Mouse (Mus musculus) intestine, embryonic 15.5 days (tissue): ENCODE data around the gene Ndn. TPM values are rescaled to one million over a fixed set of nuclear protein-coding genes. Genes with fewer than 3 reads are reported as not detected.

ENCODE experiments used
- ATAC-seq: fragments of 200-750 bp; cut with Nextera tagmentation; 2 replicates; pipeline ENCODE4 v1.8.0; 2017; ENCODE audit warnings: moderate TSS enrichment, moderate library complexity
- H3K27ac ChIP-seq: fragments of 300-500 bp; sonication (generic); 2 replicates; pipeline ENCODE4 v1.5.1; 2015; ENCODE audit warnings: mild to moderate bottlenecking, inconsistent platforms
- H3K27me3 ChIP-seq: fragments of 300-500 bp; sonication (generic); replicated peaks from 2 replicates; pipeline ENCODE4 v1.6.1; 2015; ENCODE audit warnings: inconsistent platforms
- H3K36me3 ChIP-seq: fragments of 300-500 bp; sonication (generic); 2 replicates; pipeline ENCODE4 v1.6.1; 2015; ENCODE audit warnings: inconsistent platforms
- H3K4me1 ChIP-seq: fragments of 300-500 bp; sonication (generic); replicated peaks from 2 replicates; pipeline ENCODE4 v1.6.1; 2015; ENCODE audit warnings: inconsistent platforms
- H3K4me2 ChIP-seq: fragments of 300-500 bp; sonication (generic); replicated peaks from 2 replicates; pipeline ENCODE4 v1.6.1; 2015; ENCODE audit warnings: mild to moderate bottlenecking, inconsistent platforms
- H3K4me3 ChIP-seq: fragments of 300-500 bp; sonication (generic); replicated peaks from 2 replicates; pipeline ENCODE4 v1.5.1; 2015; ENCODE audit warnings: inconsistent platforms
- H3K9ac ChIP-seq: fragments of 300-500 bp; sonication (generic); 2 replicates; pipeline ENCODE4 v1.6.1; 2015; ENCODE audit warnings: inconsistent platforms
- H3K9me3 ChIP-seq: fragments of 300-500 bp; sonication (generic); 2 replicates; pipeline ENCODE4 v1.6.1; 2016; ENCODE audit warnings: inconsistent platforms
- WGBS: fragments of 180-500 bp; shearing (Covaris S2); methylation state at CpG from one replicate; pipeline ENCODE4 v1.1.7; 2015; 5-methylcytosine and 5-hydroxymethylcytosine counted together
- polyA plus RNA-seq: library from polyadenylated mRNA; unstranded; fragments of >200 nt; fragmentation: Nextera tagmentation; extraction: Ambion mirVana; gene quantifications from 2 replicates; pipeline ENCODE4 v1.2.1, GENCODE M21; 2015

Gene Ndn
- polyA plus RNA-seq, result 60.7 and 63.5 TPM in 2 replicates

GRCm38 (mm10) chr7:62346269-62346668 is at the start of gene Ndn:
Gene Ndn (plus strand): TSS chr7:62346569.
- no peak for ATAC-seq

DNA sequence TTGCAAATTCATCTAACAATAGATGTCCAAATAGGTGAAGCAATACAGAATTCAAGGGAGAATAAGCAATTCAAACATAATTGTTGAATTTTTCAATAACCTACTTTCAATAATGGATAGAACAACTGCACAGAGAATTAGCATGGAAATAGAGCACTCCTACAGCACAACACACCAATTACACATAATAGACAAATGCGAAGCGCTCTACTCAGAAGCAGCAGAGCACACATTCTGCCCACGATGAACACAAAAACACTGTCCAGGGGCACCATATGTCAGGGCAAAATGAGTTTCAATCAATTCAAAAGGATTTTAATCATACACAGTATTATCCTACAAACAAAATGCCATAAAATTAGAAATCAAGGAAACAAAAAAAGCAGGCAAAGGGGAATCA is 43.9 kb upstream of the Ndn start:
- 83% methylated on average over 3 of the region's 3 CpGs for WGBS
- Histone ChIP-seq H3K9ac (no peak overlapping the region), H3K27me3 (no peaks in the 10 kb centered on the region), H3K4me3 (no peak overlapping the region), H3K4me1 (no peaks in the 10 kb centered on the region), H3K36me3 (no peaks in the 10 kb centered on the region), H3K9me3 (no peaks in the 10 kb centered on the region), H3K27ac (no peak overlapping the region), H3K4me2 (no peak overlapping the region)
- ATAC-seq, result no peak

More at GRCm38 (mm10) chr7:62346269-62346668, at the start of gene Ndn:
- H3K27me3 ChIP-seq, result no peaks in the 10 kb centered on the region
- no peak within 1 kb of the TSS for H3K27ac ChIP-seq
- H3K4me1 ChIP-seq, result no peaks in the 10 kb centered on the region
- H3K36me3 ChIP-seq, result no peaks in the 10 kb centered on the region
- no peaks in the 10 kb centered on the region for H3K9me3 ChIP-seq
- no peak within 1 kb of the TSS for H3K4me2 ChIP-seq
- H3K9ac ChIP-seq, result no peak within 1 kb of the TSS
- 53% methylated on average over 1 of the region's 1 CpGs for WGBS
- no peak within 1 kb of the TSS for H3K4me3 ChIP-seq

DNA sequence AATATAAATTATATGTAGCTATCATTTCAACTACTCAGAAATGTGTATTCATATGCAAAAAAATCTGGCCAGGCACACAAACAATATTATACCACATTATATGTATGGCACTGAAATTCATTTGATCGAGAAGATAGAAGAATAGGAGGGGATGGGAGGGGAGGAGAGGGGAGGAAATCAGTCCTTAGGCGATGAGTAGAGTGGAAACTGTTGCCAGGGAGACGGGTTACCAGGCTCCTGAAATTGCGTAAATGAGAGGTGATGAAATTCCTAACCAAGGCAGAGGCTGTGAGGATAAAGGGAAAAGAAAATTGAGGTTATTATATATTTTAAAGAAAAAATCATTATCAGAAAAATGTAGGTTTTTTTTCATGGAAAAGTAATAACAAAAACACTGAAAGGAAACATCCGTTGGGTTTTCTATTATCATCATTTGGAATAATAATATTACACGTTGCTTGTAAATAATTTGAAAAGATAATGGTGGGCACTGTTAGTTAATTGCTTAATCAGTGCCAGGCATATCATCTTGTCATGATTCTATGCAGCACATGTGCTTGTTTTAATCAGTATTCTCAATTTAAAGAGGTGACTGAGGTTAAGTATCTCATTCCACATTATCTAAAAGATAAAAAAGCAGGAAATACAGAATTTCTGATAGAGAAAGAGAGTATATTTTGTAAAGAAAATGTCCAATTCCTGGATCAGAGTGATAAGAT is 39.3 kb upstream of the Ndn start:
- no peaks in the 10 kb centered on the region for H3K36me3 ChIP-seq
- no peak overlapping the region for H3K4me2 ChIP-seq
- no peak overlapping the region for H3K27ac ChIP-seq
- no peaks in the 10 kb centered on the region for H3K27me3 ChIP-seq
- no peak overlapping the region for H3K4me3 ChIP-seq
- H3K9me3 ChIP-seq, result no peaks in the 10 kb centered on the region
- 60% methylated on average over 6 of the region's 6 CpGs for WGBS
- no peaks in the 10 kb centered on the region for H3K4me1 ChIP-seq
- H3K9ac ChIP-seq, result no peak overlapping the region
- no peak for ATAC-seq

DNA sequence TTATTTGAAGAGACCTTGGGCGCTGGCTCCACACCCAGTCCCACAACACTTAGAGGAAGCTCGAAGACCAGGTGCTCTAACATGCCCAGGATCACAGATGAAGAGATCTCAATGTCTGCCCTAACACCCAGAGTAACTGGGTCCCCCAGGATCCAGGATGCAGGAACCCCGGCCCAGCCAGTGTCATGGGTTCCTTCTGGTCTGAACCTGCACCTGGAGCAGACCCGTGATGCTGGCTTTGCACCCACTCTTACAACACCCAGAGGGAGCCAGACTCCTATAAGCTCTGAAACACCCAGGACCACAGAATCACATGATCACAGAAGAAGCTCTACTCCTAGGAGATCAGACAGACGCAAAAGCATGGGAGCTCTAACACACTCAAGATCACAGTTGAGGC is 29.6 kb upstream of the Ndn start:
- Histone ChIP-seq H3K4me3 (no peak overlapping the region), H3K4me2 (no peak overlapping the region), H3K27me3 (no peaks in the 10 kb centered on the region), H3K9me3 (no peaks in the 10 kb centered on the region), H3K27ac (no peak overlapping the region), H3K9ac (no peak overlapping the region), H3K4me1 (no peaks in the 10 kb centered on the region), H3K36me3 (no peaks in the 10 kb centered on the region)
- WGBS, result 77% methylated on average over 5 of the region's 5 CpGs
- ATAC-seq, result no peak

DNA sequence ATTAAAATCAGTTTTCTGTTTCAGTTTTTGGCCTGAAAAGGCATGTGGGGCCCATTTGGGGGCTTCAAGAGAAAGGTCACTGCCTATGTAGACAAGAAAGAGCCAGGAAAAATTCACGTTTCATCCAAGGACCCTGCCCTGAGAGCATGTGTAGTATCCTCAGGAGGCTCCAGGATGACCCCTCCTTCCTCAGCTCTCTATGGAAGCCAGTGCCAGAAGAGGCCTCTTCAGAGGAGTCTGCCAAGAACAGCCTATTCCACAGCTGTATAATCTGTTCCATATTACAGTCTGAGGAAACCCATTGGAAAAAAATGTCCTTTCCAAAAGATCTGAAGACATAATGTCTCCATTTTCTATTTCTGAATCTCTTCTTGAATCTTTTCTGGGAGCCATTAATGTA is 958 bp upstream of the Ndn start:
- H3K9me3 ChIP-seq, result no peaks in the 10 kb centered on the region
- no peaks in the 10 kb centered on the region for H3K27me3 ChIP-seq
- no peaks in the 10 kb centered on the region for H3K4me1 ChIP-seq
- H3K27ac ChIP-seq, result no peak overlapping the region
- H3K9ac ChIP-seq, result no peak overlapping the region
- H3K36me3 ChIP-seq, result no peaks in the 10 kb centered on the region
- no peak overlapping the region for H3K4me3 ChIP-seq
- ATAC-seq, result no peak
- no peak overlapping the region for H3K4me2 ChIP-seq
- WGBS, result 11% methylated on average over 1 of the region's 1 CpGs

GRCm38 (mm10) chr7:62348106-62348803 is 1.9 kb downstream of the Ndn start:
- Histone ChIP-seq H3K4me3 (peak overlapping the region; percentile 46), H3K4me1 (no peaks in the 10 kb centered on the region), H3K4me2 (peak overlapping the region; percentile 77), H3K27ac (no peak overlapping the region), H3K9me3 (no peaks in the 10 kb centered on the region), H3K27me3 (no peaks in the 10 kb centered on the region), H3K36me3 (no peaks in the 10 kb centered on the region), H3K9ac (peak overlapping the region; percentile 56)
- WGBS, result 12% methylated on average over 42 of the region's 42 CpGs
- ATAC-seq, result peak; percentile 96

GRCm38 (mm10) chr7:62348804-62349190 is 2.4 kb downstream of the Ndn start:
- H3K9ac ChIP-seq, result peak overlapping the region; percentile 56
- H3K27me3 ChIP-seq, result no peaks in the 10 kb centered on the region
- H3K9me3 ChIP-seq, result no peaks in the 10 kb centered on the region
- ATAC-seq, result no peak
- H3K36me3 ChIP-seq, result no peaks in the 10 kb centered on the region
- no peaks in the 10 kb centered on the region for H3K4me1 ChIP-seq
- WGBS, result 36% methylated on average over 17 of the region's 17 CpGs
- H3K4me2 ChIP-seq, result peak overlapping the region; percentile 77
- H3K4me3 ChIP-seq, result peak overlapping the region; percentile 46
- no peak overlapping the region for H3K27ac ChIP-seq

DNA sequence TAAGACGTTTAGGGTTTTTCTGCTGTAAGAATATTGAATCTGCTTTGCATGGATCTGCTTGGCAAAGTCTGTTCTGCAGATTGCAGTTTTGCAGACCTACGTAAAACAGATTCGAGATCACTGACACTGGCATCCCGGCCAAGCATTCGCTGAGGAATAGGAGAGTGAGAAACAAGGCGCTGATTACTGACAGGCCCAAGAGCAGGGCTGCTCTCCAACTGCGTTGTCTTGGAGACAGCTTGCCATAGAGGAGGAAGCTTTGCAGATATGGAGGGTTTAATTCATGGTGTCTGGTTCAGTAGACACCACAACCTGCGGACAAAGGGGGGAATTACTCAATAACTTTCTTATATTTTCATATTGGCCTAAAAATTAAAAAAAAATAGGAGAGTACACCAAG is 4.9 kb downstream of the Ndn start:
- H3K36me3 ChIP-seq, result no peaks in the 10 kb centered on the region
- no peak for ATAC-seq
- H3K4me3 ChIP-seq, result no peak overlapping the region
- WGBS, result 57% methylated on average over 8 of the region's 8 CpGs
- no peak overlapping the region for H3K27ac ChIP-seq
- no peaks in the 10 kb centered on the region for H3K27me3 ChIP-seq
- no peak overlapping the region for H3K4me2 ChIP-seq
- H3K9ac ChIP-seq, result no peak overlapping the region
- no peaks in the 10 kb centered on the region for H3K9me3 ChIP-seq
- H3K4me1 ChIP-seq, result no peaks in the 10 kb centered on the region

DNA sequence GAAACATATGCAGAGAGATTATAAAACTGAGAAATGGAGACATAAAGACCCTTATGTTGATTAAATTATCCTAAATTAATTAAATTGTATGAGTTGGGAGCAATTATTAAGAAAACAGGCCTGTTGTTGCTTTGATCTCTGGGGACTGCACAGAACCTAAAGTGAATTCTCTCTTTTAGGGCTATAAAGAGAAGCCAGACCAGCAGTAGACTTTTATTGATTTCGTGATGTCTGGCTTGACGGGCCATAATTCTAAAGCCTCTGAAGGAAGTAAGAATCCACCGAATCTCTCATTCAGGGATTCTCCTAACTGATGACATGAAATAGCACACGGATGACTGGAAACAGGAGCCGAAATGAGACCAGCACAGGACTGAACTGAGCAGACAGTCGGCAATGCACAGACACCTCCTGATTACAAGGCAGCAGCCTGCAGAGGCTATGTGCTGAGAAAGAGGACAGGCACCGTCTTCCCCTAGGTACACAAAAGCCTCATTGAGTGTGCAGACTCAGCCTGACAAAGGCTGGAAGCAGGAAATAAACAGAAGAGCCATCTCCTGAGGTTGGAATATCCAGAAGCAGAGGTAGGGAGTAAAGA is 18.8 kb downstream of the Ndn start:
- Histone ChIP-seq H3K4me3 (no peak overlapping the region), H3K36me3 (no peaks in the 10 kb centered on the region), H3K27ac (no peak overlapping the region), H3K9ac (no peak overlapping the region), H3K27me3 (no peaks in the 10 kb centered on the region), H3K9me3 (no peaks in the 10 kb centered on the region), H3K4me1 (no peaks in the 10 kb centered on the region), H3K4me2 (no peak overlapping the region)
- ATAC-seq, result no peak
- 42% methylated on average over 7 of the region's 7 CpGs for WGBS

DNA sequence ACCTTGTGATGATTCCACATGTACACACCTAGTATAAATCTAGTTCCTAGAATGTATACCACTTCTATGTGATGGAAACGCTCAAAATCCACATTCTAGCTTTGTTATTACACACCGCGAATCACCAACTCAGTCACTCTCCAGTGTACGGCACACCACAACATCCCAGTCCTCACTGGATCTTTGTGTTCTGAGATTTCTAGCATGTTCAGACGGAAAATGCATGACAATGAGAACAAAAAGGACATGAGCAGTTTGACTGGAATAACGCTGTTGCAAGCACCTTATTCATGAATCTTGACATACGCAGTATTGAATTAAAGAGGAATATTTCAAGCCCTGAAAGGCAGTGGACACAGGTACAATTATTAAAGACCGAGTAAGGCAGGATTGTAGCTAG is 20.4 kb downstream of the Ndn start:
- Histone ChIP-seq H3K27me3 (no peaks in the 10 kb centered on the region), H3K4me1 (no peaks in the 10 kb centered on the region), H3K4me2 (no peak overlapping the region), H3K9me3 (no peaks in the 10 kb centered on the region), H3K36me3 (no peaks in the 10 kb centered on the region), H3K4me3 (no peak overlapping the region), H3K27ac (no peak overlapping the region), H3K9ac (no peak overlapping the region)
- WGBS, result 79% methylated on average over 8 of the region's 8 CpGs
- ATAC-seq, result no peak

- Histone ChIP-seq H3K4me1 (no peaks in the 10 kb centered on the region), H3K4me3 (no peak overlapping the region), H3K27me3 (no peaks in the 10 kb centered on the region), H3K27ac (no peak overlapping the region), H3K36me3 (no peaks in the 10 kb centered on the region), H3K4me2 (no peak overlapping the region), H3K9me3 (no peaks in the 10 kb centered on the region), H3K9ac (no peak overlapping the region)
- WGBS, result 33% methylated on average over 4 of the region's 4 CpGs
- no peak for ATAC-seq
Observed at GRCm38 (mm10) chr7:62375658-62376057, 29.3 kb downstream of the Ndn start.

DNA sequence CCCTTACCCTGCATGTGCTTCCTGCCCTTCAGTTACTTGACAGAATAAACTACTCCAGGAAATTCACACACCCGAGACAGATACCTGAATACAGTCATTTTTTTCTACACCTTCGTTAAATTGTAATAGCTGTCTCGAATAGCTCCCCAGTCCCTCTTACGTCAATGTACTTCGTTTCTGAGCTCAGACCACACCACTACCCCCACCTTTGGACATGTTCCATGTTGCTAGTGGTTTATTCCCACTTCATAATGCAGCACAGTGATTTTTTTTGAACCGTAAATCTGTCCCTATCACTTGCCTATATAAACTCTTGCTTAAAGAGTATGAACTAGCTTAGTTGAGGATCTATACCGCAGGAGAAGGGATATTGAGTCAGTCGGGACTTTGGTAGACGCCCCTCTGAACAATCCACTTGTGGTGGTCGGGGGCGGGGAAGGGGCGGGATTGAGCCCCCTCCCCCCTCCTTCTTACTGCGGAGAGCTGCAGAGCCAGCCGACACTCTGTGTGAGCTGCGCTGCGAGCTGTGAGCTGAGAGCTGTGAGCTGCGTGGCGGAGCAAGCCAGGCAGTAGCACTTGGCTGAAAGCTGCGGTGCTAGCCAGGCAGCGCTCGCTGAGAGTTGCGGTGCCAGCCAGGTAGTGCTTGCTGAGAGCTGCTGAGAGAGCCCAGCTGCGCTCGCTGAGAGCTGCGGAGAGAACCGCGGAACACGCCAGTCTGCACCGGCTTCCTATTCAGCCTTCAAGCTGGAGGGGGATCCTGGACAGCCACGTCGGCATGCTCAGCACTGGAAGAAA is 30.3 kb downstream of the Ndn start, which contains the start of gene Magel2:
Gene Magel2, plus strand, starts transcription at position 501 of the 795 bp plus-strand sequence.
- Histone ChIP-seq H3K36me3 (no peaks in the 10 kb centered on the region), H3K4me2 (peak within 1 kb of the TSS; percentile 76), H3K9me3 (no peaks in the 10 kb centered on the region), H3K4me1 (no peaks in the 10 kb centered on the region), H3K9ac (peak within 1 kb of the TSS; percentile 34), H3K27ac (no peak within 1 kb of the TSS), H3K4me3 (peak within 1 kb of the TSS; percentile 41), H3K27me3 (no peaks in the 10 kb centered on the region)
- WGBS, result 18% methylated on average over 31 of the region's 31 CpGs
- peak; percentile 87 for ATAC-seq
